ENCODE assay signal across 23 mouse cellular contexts in genomic region chr5:96962934-96963301, GRCm38 (mm10). TPM values are rescaled to one million over a fixed set of nuclear protein-coding genes. Genes with fewer than 3 reads are reported as not detected.
DNase-seq lines count a peak whose midpoint lies in the region; ATAC-seq and TF ChIP-seq lines count a peak whose summit lies in the region.
"Had no signal": no experiment of that assay in that cellular context is flagged by ENCODE, and none has a peak within 500 bp of the region (broad histone marks: within the 10 kb centered on the region; RNA-seq: fewer than 3 reads in every experiment).

No protein-coding gene starts in this region.

- peak; percentile 29 for DNase-seq in thymus, postnatal 0 days (ENCODE audit: low spot score)
- no peak for DNase-seq in thymus, adult 2 months
- no peak for DNase-seq in gastrocnemius, postnatal 10 days
- DNase-seq in right cerebral cortex, postnatal 25 days = no peak
- DNase-seq in urinary bladder, postnatal 4 days (ENCODE audit: low spot score in 2 of 2) = no peak
- DNase-seq: adrenal gland, adult 2 months; cerebellum, adult 11 months; cerebellum, adult 9-11 months; liver; lung, postnatal 36 days; thymus, postnatal 4 days had no signal

- no peak overlapping the region for H3K27ac ChIP-seq in thymus, adult 2 months (ENCODE audit: control insufficient read depth, insufficient read depth, low read length)
- H3K27ac ChIP-seq: hindbrain, embryonic 15.5 days; liver, embryonic 15.5 days; lung, embryonic 15.5 days; midbrain, embryonic 10.5 days; neural tube, embryonic 15.5 days; stomach, embryonic 15.5 days had no signal

- no peaks in the 10 kb centered on the region for H3K36me3 ChIP-seq in thymus, adult 2 months (ENCODE audit: control insufficient read depth, insufficient read depth, low read length)
- H3K36me3 ChIP-seq: embryonic facial prominence, embryonic 10.5 days; hindbrain, embryonic 15.5 days; limb, embryonic 10.5 days; liver, embryonic 15.5 days; lung, embryonic 15.5 days; midbrain, embryonic 10.5 days; neural tube, embryonic 15.5 days; stomach, embryonic 15.5 days had no signal

- TF ChIP-seq CTCF in thymus, adult 2 months (IDR thresholded peaks at IDR 0.05; ENCODE audit: borderline replicate concordance, control insufficient read depth, extremely low read depth, insufficient read depth, low read length, poor library complexity) = no peak

- H3K27me3 ChIP-seq in thymus, adult 2 months (ENCODE audit: control insufficient read depth, insufficient read depth, low read length) = no peaks in the 10 kb centered on the region
- H3K27me3 ChIP-seq: hindbrain, embryonic 15.5 days; lung, embryonic 15.5 days; neural tube, embryonic 15.5 days; stomach, embryonic 15.5 days had no signal

- no peak overlapping the region for H3K4me3 ChIP-seq in thymus, adult 2 months (ENCODE audit: control insufficient read depth, insufficient read depth, low read length)
- H3K4me3 ChIP-seq: embryonic facial prominence, embryonic 10.5 days; hindbrain, embryonic 15.5 days; limb, embryonic 10.5 days; liver, embryonic 15.5 days; lung, embryonic 15.5 days; midbrain, embryonic 10.5 days; neural tube, embryonic 15.5 days; stomach, embryonic 15.5 days had no signal

- H3K4me1 ChIP-seq in thymus, adult 2 months (replicated peaks; ENCODE audit: control insufficient read depth, insufficient read depth, low read length) = peaks cover 10% of the 10 kb centered on the region
- H3K4me1 ChIP-seq: lung, embryonic 15.5 days had no signal

- peak; percentile 70 for ATAC-seq in activated CD4-positive, CD25-positive, alpha-beta regulatory T cell, adult 4 months
- 0 out of 2 replicates have a peak, but pooled peaks have one; percentile 42 for ATAC-seq in megakaryocyte-erythroid progenitor cell, adult 5-6 weeks (replicated peaks; ENCODE audit: low FRiP score, low TSS enrichment, poor library complexity, severe bottlenecking)
- ATAC-seq: forebrain, embryonic 16.5 days; intestine, embryonic 16.5 days had no signal

- 5% methylated on average over 6 of the region's 6 CpGs for WGBS in thymus, adult 2 months

- TF ChIP-seq POLR2A in thymus, adult 2 months (IDR thresholded peaks at IDR 0.05; ENCODE audit: control insufficient read depth, extremely low read depth, insufficient read depth, low read length, poor library complexity) = no peak

RNA-seq across cellular contexts. Expression of gene Bmp2k, which starts 34.6 kb away (rescaled TPM):
- polyA plus RNA-seq in thymus, postnatal 0 days (2015; fragmentation: Nextera tagmentation; extraction: Ambion mirVana) = 24.3 and 29.7 TPM in 2 replicates
- polyA plus RNA-seq in thymus, adult 2 months (2012; rRNA removed) = 21.7 and 27.5 TPM in 2 replicates
- 10 to 100 TPM in 1 of 2 experiments, 1 to 10 TPM in 1; 8.3 to 19.3 TPM for polyA plus RNA-seq in activated CD4-positive, CD25-positive, alpha-beta regulatory T cell, adult 4 months (2017; shearing (Covaris generic))
- 14.0 and 15.9 TPM in 2 replicates for total RNA-seq in megakaryocyte-erythroid progenitor cell, adult 5-6 weeks (2014; fragmentation: Nextera tagmentation)
- total RNA-seq in megakaryocyte-erythroid progenitor cell, adult 5-6 weeks (2017) = 16.8 and 17.2 TPM in 2 replicates
- 10 to 100 TPM; 12.6 to 15.1 TPM for total RNA-seq in gastrocnemius, postnatal 10 days (2021)
